Mouse (Mus musculus) spleen, adult 18-20 months (tissue): ENCODE data around the gene Smyd4.

Experiments used
- DNase-seq, 2 experiments: peaks; one replicate each; pipeline ENCODE4 v3.0.0; 2022; ENCODE audit warnings: mixed read lengths in 2 of 2

The Smyd4 gene

DNA sequence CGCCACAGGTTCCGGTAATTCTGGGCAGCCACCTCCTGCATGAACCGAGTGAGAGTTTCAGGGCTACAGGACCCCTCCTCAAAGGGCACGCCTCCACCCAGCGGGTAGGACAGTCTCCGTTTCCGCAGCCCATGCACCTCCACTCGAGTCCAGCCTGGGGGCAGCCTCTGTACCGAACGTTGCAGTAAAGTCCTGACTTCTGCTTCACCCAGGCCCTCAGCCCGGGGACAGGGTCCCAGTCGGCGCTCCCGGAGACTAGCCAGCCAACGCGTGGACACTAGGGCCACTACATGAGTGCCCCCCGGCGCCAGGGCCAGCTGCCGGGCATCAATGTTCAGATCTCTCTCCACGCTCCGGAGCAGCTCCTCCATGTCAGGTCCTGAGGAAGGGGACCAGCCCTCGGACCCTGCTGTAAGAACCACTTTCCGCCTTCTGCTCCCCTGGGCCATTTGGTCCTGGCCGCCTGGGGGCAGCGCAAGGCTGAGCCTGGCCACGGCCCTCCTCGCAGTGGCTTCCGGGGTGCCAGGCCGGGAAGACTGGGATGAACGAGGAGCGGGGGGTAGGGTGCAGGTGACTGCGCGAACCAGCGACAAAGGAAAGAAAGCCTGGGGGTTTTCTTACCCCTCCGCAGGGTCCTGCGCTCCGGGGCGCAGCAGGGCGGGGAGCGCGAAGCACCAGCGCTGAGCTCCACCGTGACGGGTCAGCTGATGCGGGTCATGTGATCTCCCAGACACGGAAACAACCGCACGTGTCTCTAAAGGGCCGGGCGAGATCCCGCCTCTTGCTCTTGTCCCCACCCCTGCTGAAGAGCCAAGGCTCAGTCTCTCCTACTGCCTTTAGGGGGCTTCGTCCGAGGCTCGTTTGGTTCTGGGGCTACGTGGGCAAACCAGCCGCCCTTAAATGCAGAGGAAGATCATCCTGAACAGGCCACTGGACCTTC lies 106.0 kb downstream of the Smyd4 start, which contains the start of gene Wdr81:
Gene Wdr81 (minus strand): TSS at position 727 of the 940 bp plus-strand sequence.
- DNase-seq = peak; percentile 81 to 83
